Mouse (Mus musculus) WW6 (cell line): ENCODE measurements around the gene Scel.

Source experiments
- DNase-seq: peaks from one replicate; pipeline ENCODE4 v3.0.0-alpha.2; 2013; ENCODE audit warnings: low read depth, low spot score

Scel gene

DNA sequence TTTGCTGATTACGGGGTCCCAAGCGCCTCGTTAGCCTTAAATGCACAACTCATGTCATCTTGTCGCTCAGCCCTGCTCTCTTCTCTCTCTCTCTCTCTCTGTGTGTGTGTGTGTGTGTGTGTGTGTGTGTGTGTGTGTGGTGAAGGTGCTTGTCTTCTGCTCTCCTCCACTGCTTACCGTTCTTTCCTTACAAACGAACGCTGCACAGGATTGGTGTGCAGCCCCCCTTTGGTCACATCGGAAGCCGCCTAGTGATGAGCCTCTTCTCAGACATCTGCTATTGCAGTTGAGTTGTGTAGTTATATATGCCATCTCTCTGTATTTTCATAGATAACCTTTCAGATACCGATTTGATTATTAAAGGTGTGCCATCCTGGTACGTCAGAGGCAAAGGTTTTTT is 138.0 kb downstream of the Scel start:
- DNase-seq, result no peak

DNA sequence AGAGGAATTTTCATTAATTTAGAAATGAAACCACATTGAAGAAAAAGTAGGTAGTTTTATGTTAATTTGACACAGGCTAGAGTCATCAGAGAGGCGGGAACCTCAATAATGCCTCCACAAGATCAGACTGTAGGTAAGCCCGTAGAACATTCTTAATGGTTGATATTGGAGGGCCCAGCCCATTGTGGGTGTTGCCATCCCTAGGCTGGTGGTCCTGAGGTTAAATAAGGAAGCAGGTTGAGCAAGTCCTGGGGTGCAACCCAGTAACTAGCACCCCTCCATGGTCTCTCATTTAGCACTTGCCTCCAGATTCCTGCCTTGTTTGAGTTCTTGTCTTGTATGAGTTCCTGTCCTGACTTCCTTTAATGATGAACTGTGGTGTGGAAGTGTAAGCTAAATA is 138.4 kb downstream of the Scel start:
- no peak for DNase-seq

GRCm38 (mm10) chr14:103652524-103652923 is 139.4 kb downstream of the Scel start:
- no peak for DNase-seq

GRCm38 (mm10) chr14:103653800-103654199 is 140.7 kb downstream of the Scel start:
- DNase-seq, result no peak

DNA sequence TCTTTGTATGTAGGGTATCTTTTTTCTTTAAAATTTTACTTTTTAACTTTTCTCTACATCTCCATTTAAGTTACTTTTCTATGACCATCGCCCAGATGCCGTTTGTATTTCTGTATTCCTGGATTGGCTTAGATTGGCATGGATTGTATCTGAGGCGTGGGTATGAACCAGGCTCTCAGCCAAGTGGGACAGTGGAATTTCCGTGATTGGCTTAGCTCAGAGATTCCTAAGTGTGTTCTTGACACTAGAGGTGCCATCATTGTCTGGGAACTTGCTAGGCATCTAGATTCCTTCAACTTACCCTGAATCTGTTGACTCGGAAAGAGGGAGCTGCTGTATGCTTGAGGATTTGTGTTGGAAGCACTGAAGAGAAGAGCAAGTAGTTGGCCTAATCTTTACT is 142.3 kb downstream of the Scel start:
- no peak for DNase-seq

DNA sequence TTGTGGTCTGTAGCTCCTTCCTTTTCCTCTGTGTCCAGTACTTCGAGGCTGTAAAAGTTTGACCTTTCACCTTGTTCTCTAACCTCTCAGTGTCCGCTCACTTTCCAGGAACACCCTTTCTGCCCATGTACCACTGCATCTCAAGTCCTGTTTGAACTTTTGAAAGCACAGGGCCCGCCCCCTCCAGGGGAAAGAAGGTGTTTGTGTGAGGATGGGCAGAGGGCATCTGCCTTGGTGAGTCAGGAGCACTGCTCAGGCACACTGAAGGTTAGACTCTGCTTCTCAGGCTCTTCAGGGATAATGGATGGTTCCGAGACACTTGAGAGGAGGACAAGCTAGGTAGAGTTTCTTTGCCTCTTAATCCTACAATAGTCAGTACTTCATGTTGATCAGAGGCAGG is 144.7 kb downstream of the Scel start:
- no peak for DNase-seq
